Mouse (Mus musculus) A20 (cell line): ENCODE measurements around the gene Mboat2.
A peak's percentile ranks its signal among the peaks of the same experiment; 100 is the strongest.

Experiments used
- DNase-seq: peaks from one replicate; pipeline ENCODE4 v3.0.0-alpha.2; 2011; ENCODE audit warnings: low read depth, low spot score

The Mboat2 gene

GRCm38 (mm10) chr12:24898226-24898625 lies 67.5 kb downstream of the Mboat2 start:
- no peak for DNase-seq

GRCm38 (mm10) chr12:24899636-24900035 lies 69.0 kb downstream of the Mboat2 start:
- DNase-seq: peak; percentile 81

- no peak for DNase-seq
These were observed 72.1 kb downstream of the Mboat2 start for GRCm38 (mm10) chr12:24902736-24903135.

- no peak for DNase-seq
These were observed 77.2 kb downstream of the Mboat2 start for GRCm38 (mm10) chr12:24907894-24908293.

- no peak for DNase-seq
These were observed 79.0 kb downstream of the Mboat2 start for GRCm38 (mm10) chr12:24909679-24910078.

- no peak for DNase-seq
These were observed 81.5 kb downstream of the Mboat2 start for GRCm38 (mm10) chr12:24912174-24912573.

- no peak for DNase-seq
These were observed 82.2 kb downstream of the Mboat2 start for GRCm38 (mm10) chr12:24912876-24913275.

GRCm38 (mm10) chr12:24918575-24919262 lies 88.0 kb downstream of the Mboat2 start:
- DNase-seq: peak; percentile 18

- no peak for DNase-seq
These were observed 90.2 kb downstream of the Mboat2 start for GRCm38 (mm10) chr12:24920861-24921260.

- DNase-seq: no peak
These were observed 93.3 kb downstream of the Mboat2 start for GRCm38 (mm10) chr12:24924003-24924402.

GRCm38 (mm10) chr12:24925276-24925675 lies 94.6 kb downstream of the Mboat2 start:
- DNase-seq: no peak

- no peak for DNase-seq
These were observed 95.0 kb downstream of the Mboat2 start for GRCm38 (mm10) chr12:24925684-24926083.

- no peak for DNase-seq
These were observed 97.5 kb downstream of the Mboat2 start for GRCm38 (mm10) chr12:24928051-24928748.

GRCm38 (mm10) chr12:24929043-24929442 lies 98.4 kb downstream of the Mboat2 start:
- no peak for DNase-seq

GRCm38 (mm10) chr12:24930760-24931159 lies 100.1 kb downstream of the Mboat2 start:
- no peak for DNase-seq

- DNase-seq: no peak
These were observed 101.4 kb downstream of the Mboat2 start for GRCm38 (mm10) chr12:24932120-24932519.

- DNase-seq: no peak
These were observed 102.6 kb downstream of the Mboat2 start for GRCm38 (mm10) chr12:24933206-24933775.

- no peak for DNase-seq
These were observed 103.3 kb downstream of the Mboat2 start for GRCm38 (mm10) chr12:24933996-24934395.

- no peak for DNase-seq
These were observed 105.6 kb downstream of the Mboat2 start for GRCm38 (mm10) chr12:24936281-24936680.

- no peak for DNase-seq
These were observed 108.7 kb downstream of the Mboat2 start for GRCm38 (mm10) chr12:24939372-24939771.

- no peak for DNase-seq
These were observed 112.1 kb downstream of the Mboat2 start for GRCm38 (mm10) chr12:24942619-24943287.

- no peak for DNase-seq
These were observed 112.7 kb downstream of the Mboat2 start for GRCm38 (mm10) chr12:24943427-24943826.
